Mouse (Mus musculus) bone marrow macrophage, adult 2 months (primary cell): ENCODE data around the gene Fam83e.

Experiments used
- CTCF ChIP-seq: IDR thresholded peaks from 2 replicates; pipeline ENCODE4 v1.5.1; 2012; ENCODE audit warnings: low read depth, mild to moderate bottlenecking, low read length, moderate library complexity
- POLR2A ChIP-seq: IDR thresholded peaks from 2 replicates; pipeline ENCODE4 v1.6.1; 2012; ENCODE audit warnings: mild to moderate bottlenecking, low read depth, low read length, borderline replicate concordance

DNA sequence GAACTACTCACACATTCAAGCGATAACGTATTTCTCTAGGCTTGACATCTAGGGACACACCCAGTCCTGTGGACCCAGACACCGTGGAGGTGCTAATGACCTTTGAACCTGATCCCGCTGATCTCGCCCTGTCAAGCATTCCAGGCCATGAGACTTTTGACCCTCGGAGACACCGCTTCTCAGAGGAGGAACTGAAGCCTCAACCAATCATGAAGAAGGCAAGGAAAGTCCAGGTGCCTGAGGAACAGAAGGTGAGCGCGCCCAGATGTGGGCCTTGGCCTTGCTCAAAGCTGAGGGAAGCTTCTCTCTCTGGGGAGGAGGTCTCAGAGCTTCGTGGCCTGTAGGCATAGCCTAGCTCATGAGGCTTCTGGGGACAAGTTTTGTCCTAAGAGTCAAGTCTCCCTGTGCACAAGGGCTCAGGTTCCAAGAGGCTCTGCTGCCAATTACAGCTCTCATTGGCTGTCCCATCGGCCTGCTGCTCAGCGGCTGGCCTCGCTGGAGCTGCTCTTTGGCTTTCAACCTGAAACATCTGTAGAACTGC lies 12.7 kb upstream of the Fam83e start:
- no peak for TF ChIP-seq CTCF
- no peak for TF ChIP-seq POLR2A
